Comparison of ENCODE assay signal across 8 mouse cellular contexts in the genomic region with DNA sequence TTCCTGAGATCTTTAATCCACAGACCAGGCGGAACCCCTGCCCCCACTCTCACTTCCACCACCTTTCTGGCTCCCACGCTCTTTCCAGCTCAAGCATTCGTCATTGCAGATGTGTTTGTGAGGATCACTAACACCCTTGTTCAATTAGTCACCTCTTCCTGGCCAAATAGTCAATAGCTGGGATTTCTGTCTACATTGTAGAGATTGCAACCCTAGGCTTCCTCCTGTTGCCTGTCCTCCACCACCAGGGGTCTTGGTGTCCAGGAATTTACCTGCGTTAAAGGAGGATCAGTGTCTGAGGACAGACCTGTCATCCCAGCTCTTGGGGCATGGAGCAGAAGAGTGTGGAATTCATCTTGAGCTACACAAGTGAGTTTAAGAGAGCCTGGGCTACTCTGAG. TPM values are rescaled to one million over a fixed set of nuclear protein-coding genes. Genes with fewer than 3 reads are reported as not detected.
DNase-seq lines count a peak whose midpoint lies in the region; ATAC-seq lines count a peak whose summit lies in the region.

No protein-coding gene starts in this region.

- H3K9ac ChIP-seq in lung, embryonic 15.5 days, result peak overlapping the region; percentile 55; the same call in 1 of the 2 replicates
- peak overlapping the region; percentile 62; the same call in 1 of the 2 replicates for H3K9ac ChIP-seq in embryonic facial prominence, embryonic 12.5 days
- H3K9ac ChIP-seq in intestine, embryonic 14.5 days (ENCODE audit: low read length), result peak overlapping the region; percentile 45; the same call in 1 of the 2 replicates
- H3K9ac ChIP-seq in neural tube, embryonic 13.5 days, result peak overlapping the region; percentile 72; the same call in 1 of the 2 replicates

- H3K4me3 ChIP-seq in lung, embryonic 15.5 days, result peak overlapping the region; percentile 53
- H3K4me3 ChIP-seq in embryonic facial prominence, embryonic 12.5 days, result peak overlapping the region; percentile 51; the same call in 1 of the 2 replicates
- H3K4me3 ChIP-seq in intestine, embryonic 14.5 days (ENCODE audit: low read depth, low read length), result peak overlapping the region; percentile 41
- H3K4me3 ChIP-seq in neural tube, embryonic 13.5 days, result peak overlapping the region; percentile 48

- no peak for ATAC-seq in lung, embryonic 15.5 days (ENCODE audit: borderline replicate concordance, extremely low read depth, low FRiP score, low TSS enrichment)
- no peak for ATAC-seq in embryonic facial prominence, embryonic 12.5 days (ENCODE audit: insufficient number of reproducible peaks, insufficient read depth, low FRiP score, low TSS enrichment)
- no peak for ATAC-seq in intestine, embryonic 14.5 days (replicated peaks; ENCODE audit: low FRiP score, low TSS enrichment, low read depth)
- ATAC-seq in neural tube, embryonic 13.5 days (ENCODE audit: low read depth), result no peak

- H3K9me3 ChIP-seq in lung, embryonic 15.5 days, result no peaks in the 10 kb centered on the region
- H3K9me3 ChIP-seq in embryonic facial prominence, embryonic 12.5 days, result no peaks in the 10 kb centered on the region
- no peaks in the 10 kb centered on the region for H3K9me3 ChIP-seq in intestine, embryonic 14.5 days (ENCODE audit: control insufficient read depth, low read length)
- H3K9me3 ChIP-seq in neural tube, embryonic 13.5 days, result no peaks in the 10 kb centered on the region

- H3K27me3 ChIP-seq in lung, embryonic 15.5 days, result no peaks in the 10 kb centered on the region
- no peaks in the 10 kb centered on the region for H3K27me3 ChIP-seq in embryonic facial prominence, embryonic 12.5 days
- no peaks in the 10 kb centered on the region for H3K27me3 ChIP-seq in intestine, embryonic 14.5 days (replicated peaks; ENCODE audit: control insufficient read depth, insufficient read depth, low read length)
- H3K27me3 ChIP-seq in neural tube, embryonic 13.5 days, result peaks cover 7% of the 10 kb centered on the region; the same call in 1 of the 2 replicates

- H3K4me1 ChIP-seq in lung, embryonic 15.5 days, result peaks cover 54% of the 10 kb centered on the region
- peaks cover 52% of the 10 kb centered on the region for H3K4me1 ChIP-seq in embryonic facial prominence, embryonic 12.5 days
- H3K4me1 ChIP-seq in intestine, embryonic 14.5 days (replicated peaks; ENCODE audit: control insufficient read depth, insufficient read depth, low read length), result peaks cover 38% of the 10 kb centered on the region
- H3K4me1 ChIP-seq in neural tube, embryonic 13.5 days (replicated peaks), result peaks cover 34% of the 10 kb centered on the region

- H3K36me3 ChIP-seq in lung, embryonic 15.5 days, result peaks cover 12% of the 10 kb centered on the region
- H3K36me3 ChIP-seq in embryonic facial prominence, embryonic 12.5 days, result peaks cover 12% of the 10 kb centered on the region
- H3K36me3 ChIP-seq in intestine, embryonic 14.5 days (ENCODE audit: control insufficient read depth, insufficient read depth, low read length), result peaks cover 12% of the 10 kb centered on the region
- H3K36me3 ChIP-seq in neural tube, embryonic 13.5 days, result peaks cover 3% of the 10 kb centered on the region; the same call in 1 of the 2 replicates

- peak overlapping the region; percentile 95 for H3K4me2 ChIP-seq in lung, embryonic 15.5 days
- H3K4me2 ChIP-seq in embryonic facial prominence, embryonic 12.5 days (replicated peaks), result peak overlapping the region; percentile 77
- H3K4me2 ChIP-seq in intestine, embryonic 14.5 days (ENCODE audit: low read length), result peak overlapping the region; percentile 79
- H3K4me2 ChIP-seq in neural tube, embryonic 13.5 days, result peak overlapping the region; percentile 86

- H3K27ac ChIP-seq in lung, embryonic 15.5 days, result peak overlapping the region; percentile 89
- H3K27ac ChIP-seq in embryonic facial prominence, embryonic 12.5 days, result peak overlapping the region; percentile 94; the same call in 1 of the 2 replicates
- peak overlapping the region; percentile 52; the same call in 1 of the 2 replicates for H3K27ac ChIP-seq in intestine, embryonic 14.5 days (ENCODE audit: low read depth)
- no peak overlapping the region for H3K27ac ChIP-seq in neural tube, embryonic 13.5 days (replicated peaks)

- DNase-seq in lung, postnatal 14 days, result no peak
- DNase-seq in intestine, embryonic 14.5 days (ENCODE audit: low spot score), result peak; percentile 50
- DNase-seq in cerebellum, adult 18-20 months, result no peak
- no peak for DNase-seq in urinary bladder, postnatal 25 days (ENCODE audit: low spot score)
- no peak for DNase-seq in adrenal gland, postnatal 36 days

- WGBS in lung, embryonic 15.5 days, result 25% methylated on average over 4 of the region's 4 CpGs
- 47% methylated on average over 4 of the region's 4 CpGs for WGBS in embryonic facial prominence, embryonic 12.5 days
- WGBS in intestine, embryonic 14.5 days, result 35% methylated on average over 4 of the region's 4 CpGs
- WGBS in neural tube, embryonic 13.5 days, result 49% methylated on average over 4 of the region's 4 CpGs

RNA-seq across cellular contexts. Expression of gene Angptl4, which starts 0.4 kb away (rescaled TPM):
- polyA plus RNA-seq in lung, embryonic 15.5 days (2015; fragmentation: Nextera tagmentation; extraction: Ambion mirVana), result 43.7 and 47.0 TPM in 2 replicates
- polyA plus RNA-seq in embryonic facial prominence, embryonic 12.5 days (2016; fragmentation: Nextera tagmentation; extraction: Ambion mirVana), result 44.2 and 45.6 TPM in 2 replicates
- polyA plus RNA-seq in intestine, embryonic 14.5 days (2014; fragmentation: Nextera tagmentation; extraction: Ambion mirVana), result 18.0 and 22.0 TPM in 2 replicates
- 22.8 and 24.5 TPM in 2 replicates for polyA plus RNA-seq in neural tube, embryonic 13.5 days (2015; fragmentation: Nextera tagmentation; extraction: Ambion mirVana)
- 100 to 1,000 TPM in 1 of 2 experiments, 10 to 100 TPM in 1; 62.7 to 110 TPM for total RNA-seq in adrenal gland, postnatal 36 days (2021)

RNA-seq across cellular contexts. Expression of gene Rab11b, which starts 21.7 kb away (rescaled TPM):
- 281 and 306 TPM in 2 replicates for polyA plus RNA-seq in lung, embryonic 15.5 days (2015; fragmentation: Nextera tagmentation; extraction: Ambion mirVana)
- 367 and 378 TPM in 2 replicates for polyA plus RNA-seq in embryonic facial prominence, embryonic 12.5 days (2016; fragmentation: Nextera tagmentation; extraction: Ambion mirVana)
- polyA plus RNA-seq in intestine, embryonic 14.5 days (2014; fragmentation: Nextera tagmentation; extraction: Ambion mirVana), result 209 and 261 TPM in 2 replicates
- polyA plus RNA-seq in neural tube, embryonic 13.5 days (2015; fragmentation: Nextera tagmentation; extraction: Ambion mirVana), result 455 and 504 TPM in 2 replicates
- total RNA-seq in adrenal gland, postnatal 36 days (2021), result 100 to 1,000 TPM; 231 to 299 TPM

RNA-seq across cellular contexts. Expression of gene Kank3, which starts 28.3 kb away (rescaled TPM):
- polyA plus RNA-seq in lung, embryonic 15.5 days (2015; fragmentation: Nextera tagmentation; extraction: Ambion mirVana), result 68.0 and 77.8 TPM in 2 replicates
- 32.4 and 35.4 TPM in 2 replicates for polyA plus RNA-seq in embryonic facial prominence, embryonic 12.5 days (2016; fragmentation: Nextera tagmentation; extraction: Ambion mirVana)
- polyA plus RNA-seq in intestine, embryonic 14.5 days (2014; fragmentation: Nextera tagmentation; extraction: Ambion mirVana), result 28.0 and 28.8 TPM in 2 replicates
- polyA plus RNA-seq in neural tube, embryonic 13.5 days (2015; fragmentation: Nextera tagmentation; extraction: Ambion mirVana), result 36.2 and 40.3 TPM in 2 replicates
- total RNA-seq in adrenal gland, postnatal 36 days (2021), result 10 to 100 TPM; 72.2 to 90.5 TPM

RNA-seq across cellular contexts. Expression of gene Rps28, which starts 42.3 kb away (rescaled TPM):
- polyA plus RNA-seq in lung, embryonic 15.5 days (2015; fragmentation: Nextera tagmentation; extraction: Ambion mirVana), result 885 and 959 TPM in 2 replicates
- polyA plus RNA-seq in embryonic facial prominence, embryonic 12.5 days (2016; fragmentation: Nextera tagmentation; extraction: Ambion mirVana), result 875 and 894 TPM in 2 replicates
- polyA plus RNA-seq in intestine, embryonic 14.5 days (2014; fragmentation: Nextera tagmentation; extraction: Ambion mirVana), result 1,343 and 1,538 TPM in 2 replicates
- polyA plus RNA-seq in neural tube, embryonic 13.5 days (2015; fragmentation: Nextera tagmentation; extraction: Ambion mirVana), result 530 and 625 TPM in 2 replicates
- total RNA-seq in adrenal gland, postnatal 36 days (2021), result 1,000 to 10,000 TPM; 1,486 to 1,511 TPM

RNA-seq across cellular contexts. Expression of gene Ndufa7, which starts 42.3 kb away (rescaled TPM):
- 425 and 461 TPM in 2 replicates for polyA plus RNA-seq in lung, embryonic 15.5 days (2015; fragmentation: Nextera tagmentation; extraction: Ambion mirVana)
- 421 and 479 TPM in 2 replicates for polyA plus RNA-seq in embryonic facial prominence, embryonic 12.5 days (2016; fragmentation: Nextera tagmentation; extraction: Ambion mirVana)
- polyA plus RNA-seq in intestine, embryonic 14.5 days (2014; fragmentation: Nextera tagmentation; extraction: Ambion mirVana), result 589 and 606 TPM in 2 replicates
- polyA plus RNA-seq in neural tube, embryonic 13.5 days (2015; fragmentation: Nextera tagmentation; extraction: Ambion mirVana), result 558 and 559 TPM in 2 replicates
- total RNA-seq in adrenal gland, postnatal 36 days (2021), result 100 to 1,000 TPM; 432 to 487 TPM
